Mouse (Mus musculus) MEL (cell line): ENCODE results near the gene Sv2c.
"Not testable (repeated sequence)": the region's sequence is repeated elsewhere in the genome, so short reads cannot be mapped to it uniquely, and the experiment has no call there.

Experiments
- CHD2 ChIP-seq: IDR thresholded peaks from 2 replicates; pipeline ENCODE4 v1.6.1; 2011; ENCODE audit warnings: low read length, improper control_type of control experiment
- CTCF ChIP-seq, 3 experiments: IDR thresholded peaks in 2 of 3; conservative IDR thresholded peaks in 1 of 3; 2 replicates each; pipeline ENCODE4 v1.5.1; 2011 to 2012; ENCODE audit warnings: low read length in 3 of 3, low read depth in 2 of 3, mild to moderate bottlenecking in 2 of 3, improper control_type of control experiment in 1 of 3, inconsistent platforms in 1 of 3, mixed read lengths in 1 of 3, moderate library complexity in 1 of 3; ENCODE audit not compliant: control insufficient read depth in 1 of 3, insufficient read depth in 1 of 3, poor library complexity in 1 of 3, severe bottlenecking in 1 of 3
- EP300 ChIP-seq, 2 experiments: IDR thresholded peaks; 2 replicates each; pipeline ENCODE4 v1.6.1; 2011; ENCODE audit warnings: improper control_type of control experiment in 2 of 2, low read length in 2 of 2, low read depth in 1 of 2, mild to moderate bottlenecking in 1 of 2
- POLR2A ChIP-seq, 2 experiments: IDR thresholded peaks; 2 replicates each; pipeline ENCODE4 v1.6.1; 2011 to 2012; ENCODE audit warnings: low read length in 2 of 2, mild to moderate bottlenecking in 2 of 2, control low read depth in 1 of 2, improper control_type of control experiment in 1 of 2, low read depth in 1 of 2, moderate library complexity in 1 of 2; ENCODE audit not compliant: control insufficient read depth in 1 of 2, insufficient read depth in 1 of 2, poor library complexity in 1 of 2
- TAL1 ChIP-seq: IDR thresholded peaks from 2 replicates; pipeline ENCODE4 v1.6.1; 2012; ENCODE audit warnings: mild to moderate bottlenecking, inconsistent platforms, low read length, moderate library complexity, mixed read lengths
- TCF12 ChIP-seq: IDR thresholded peaks from 2 replicates; pipeline ENCODE4 v1.6.1; 2014; ENCODE audit warnings: low read depth, mild to moderate bottlenecking, inconsistent platforms, low read length, improper control_type of control experiment, moderate library complexity
- UBTF ChIP-seq: IDR thresholded peaks from 2 replicates; pipeline ENCODE4 v1.6.1; 2012; ENCODE audit warnings: low read depth, mild to moderate bottlenecking, inconsistent platforms, low read length, improper control_type of control experiment, moderate library complexity, borderline replicate concordance; ENCODE audit not compliant: insufficient read depth

DNA sequence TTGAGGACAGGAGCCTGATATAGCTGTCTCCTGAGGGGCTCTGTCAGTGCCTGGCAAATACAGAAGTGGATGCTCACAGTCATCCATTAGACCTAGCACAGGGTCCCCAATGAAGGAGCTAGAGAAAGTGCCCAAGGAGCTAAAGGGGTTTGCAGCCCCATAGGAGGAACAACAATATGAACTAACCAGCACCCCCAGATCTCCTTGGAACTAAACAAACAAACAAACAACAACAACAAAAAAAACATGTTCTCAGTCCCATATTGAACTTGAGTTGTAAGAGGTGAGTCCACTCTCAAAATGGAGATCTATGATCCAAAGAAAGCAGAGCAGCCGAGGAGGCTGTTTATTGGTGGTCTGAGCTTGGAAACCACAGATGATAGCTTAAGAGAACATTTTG, 50.6 kb downstream of the Sv2c start, which contains the start of gene Gm17190:
- TF ChIP-seq CHD2; EP300 (IDR thresholded peaks at IDR 0.05; ENCODE audit: low read depth in 1 of 2, low read length in 2 of 2); POLR2A (IDR thresholded peaks at IDR 0.05; ENCODE audit: control insufficient read depth in 1 of 2, insufficient read depth in 1 of 2, low read depth in 1 of 2, low read length in 2 of 2, poor library complexity in 1 of 2); TCF12; CTCF (IDR thresholded peaks at IDR 0.05 in 2 of 3, conservative IDR thresholded peaks at IDR 0.05 in 1 of 3; ENCODE audit: control insufficient read depth in 1 of 3, insufficient read depth in 1 of 3, low read depth in 2 of 3, low read length in 3 of 3, poor library complexity in 1 of 3, severe bottlenecking in 1 of 3); UBTF; TAL1: not testable (repeated sequence)
